Mouse (Mus musculus) liver, postnatal 0 days (tissue): ENCODE measurements at regions not wholly inside any gene's neighbourhood (a gene's known extent, or its start where the extent isn't known, plus 50 kb on each side); places are given as distances from the start of the nearest gene placed in this dataset.

ENCODE experiments used
- ATAC-seq: fragments of 200-750 bp; cut with Nextera tagmentation; 2 replicates; pipeline ENCODE4 v1.8.0; 2017; ENCODE audit warnings: mild to moderate bottlenecking, moderate library complexity
- DNase-seq: peaks from one replicate; pipeline ENCODE4 v3.0.0-alpha.2; 2016
- H3K27ac ChIP-seq: fragments of 300-500 bp; sonication (generic); 2 replicates; pipeline ENCODE4 v1.5.1; 2014; ENCODE audit warnings: antibody characterized with exemption, moderate library complexity, mild to moderate bottlenecking, low read depth
- H3K27me3 ChIP-seq: fragments of 300-500 bp; sonication (generic); 2 replicates; pipeline ENCODE4 v1.6.1; 2014; ENCODE audit warnings: low read length, control low read depth, mixed read lengths; ENCODE audit not compliant: insufficient read depth
- H3K36me3 ChIP-seq: fragments of 300-500 bp; sonication (generic); replicated peaks from 2 replicates; pipeline ENCODE4 v1.6.1; 2014; ENCODE audit warnings: mild to moderate bottlenecking, control low read depth, low read length, moderate library complexity, mixed read lengths; ENCODE audit not compliant: insufficient read depth
- H3K4me1 ChIP-seq: fragments of 300-500 bp; sonication (generic); 2 replicates; pipeline ENCODE4 v1.6.1; 2014; ENCODE audit warnings: antibody characterized with exemption, mild to moderate bottlenecking, control low read depth; ENCODE audit not compliant: insufficient read depth
- H3K4me2 ChIP-seq: fragments of 300-500 bp; sonication (generic); 2 replicates; pipeline ENCODE4 v1.6.1; 2014; ENCODE audit warnings: low read depth, mild to moderate bottlenecking, low read length, moderate library complexity, mixed read lengths
- H3K4me3 ChIP-seq: fragments of 300-500 bp; sonication (generic); 2 replicates; pipeline ENCODE4 v1.5.1; 2014; ENCODE audit warnings: low read depth, low read length
- H3K9ac ChIP-seq: fragments of 300-500 bp; sonication (generic); replicated peaks from 2 replicates; pipeline ENCODE4 v1.6.1; 2014; ENCODE audit warnings: mild to moderate bottlenecking, moderate library complexity
- H3K9me3 ChIP-seq: fragments of 300-500 bp; sonication (generic); 2 replicates; pipeline ENCODE4 v1.6.1; 2016; ENCODE audit warnings: mild to moderate bottlenecking, control low read depth, low read length, mixed read lengths
- CTCF ChIP-seq: sonication (generic); IDR thresholded peaks from 2 replicates; pipeline ENCODE4 v1.5.1; 2016; ENCODE audit warnings: antibody characterized with exemption, low read depth
- EP300 ChIP-seq: IDR thresholded peaks from 2 replicates; pipeline ENCODE4 v1.6.1; 2016; ENCODE audit warnings: antibody characterized with exemption, low read depth, mild to moderate bottlenecking
- WGBS: fragments of 180-500 bp; shearing (Covaris S2); extraction: QIAGEN DNeasy Blood & Tissue Kit; methylation state at CpG from one replicate; pipeline ENCODE4 v1.1.7; 2014; ENCODE audit not compliant: insufficient replicate concordance; 5-methylcytosine and 5-hydroxymethylcytosine counted together

GRCm38 (mm10) chr8:127908436-127908835 is 450.0 kb upstream of the Nrp1 start:
- Histone ChIP-seq H3K36me3 (no peaks in the 10 kb centered on the region), H3K4me1 (no peaks in the 10 kb centered on the region), H3K27ac (no peak overlapping the region), H3K9me3 (no peaks in the 10 kb centered on the region), H3K9ac (no peak overlapping the region), H3K27me3 (no peaks in the 10 kb centered on the region), H3K4me3 (no peak overlapping the region), H3K4me2 (no peak overlapping the region)
- no peak for TF ChIP-seq CTCF
- TF ChIP-seq EP300: no peak
- DNase-seq (peak; percentile 16), ATAC-seq (no peak)
- WGBS: 76% methylated on average over 5 of the region's 5 CpGs

GRCm38 (mm10) chr8:127909580-127909979 is 448.8 kb upstream of the Nrp1 start:
- Histone ChIP-seq H3K9ac (no peak overlapping the region), H3K27ac (no peak overlapping the region), H3K4me1 (no peaks in the 10 kb centered on the region), H3K4me2 (no peak overlapping the region), H3K9me3 (no peaks in the 10 kb centered on the region), H3K36me3 (no peaks in the 10 kb centered on the region), H3K4me3 (no peak overlapping the region), H3K27me3 (no peaks in the 10 kb centered on the region)
- no peak for DNase-seq
- TF ChIP-seq EP300: no peak
- no peak for TF ChIP-seq CTCF
- ATAC-seq: no peak
- 39% methylated on average over 2 of the region's 2 CpGs for WGBS

- no peak for DNase-seq
- Histone ChIP-seq H3K27ac (no peak overlapping the region), H3K4me1 (no peaks in the 10 kb centered on the region), H3K27me3 (no peaks in the 10 kb centered on the region), H3K9me3 (no peaks in the 10 kb centered on the region), H3K4me2 (no peak overlapping the region), H3K36me3 (no peaks in the 10 kb centered on the region), H3K4me3 (no peak overlapping the region), H3K9ac (no peak overlapping the region)
- 50% methylated on average over 3 of the region's 3 CpGs for WGBS
- TF ChIP-seq EP300 (no peak), CTCF (no peak)
- ATAC-seq: no peak
Observed at GRCm38 (mm10) chr8:127914086-127914485, 444.3 kb upstream of the Nrp1 start.

- Histone ChIP-seq H3K9me3 (no peaks in the 10 kb centered on the region), H3K36me3 (no peaks in the 10 kb centered on the region), H3K9ac (no peak overlapping the region), H3K4me3 (no peak overlapping the region), H3K4me2 (no peak overlapping the region), H3K27me3 (no peaks in the 10 kb centered on the region), H3K27ac (no peak overlapping the region), H3K4me1 (no peaks in the 10 kb centered on the region)
- ATAC-seq (no peak), DNase-seq (no peak)
- WGBS: 62% methylated on average over 2 of the region's 2 CpGs
- TF ChIP-seq CTCF (no peak), EP300 (no peak)
Observed at GRCm38 (mm10) chr8:127914914-127915313, 443.5 kb upstream of the Nrp1 start.

GRCm38 (mm10) chr8:127915591-127916028 is 442.8 kb upstream of the Nrp1 start:
- Histone ChIP-seq H3K4me3 (no peak overlapping the region), H3K9me3 (no peaks in the 10 kb centered on the region), H3K4me2 (no peak overlapping the region), H3K4me1 (no peaks in the 10 kb centered on the region), H3K27ac (no peak overlapping the region), H3K27me3 (no peaks in the 10 kb centered on the region), H3K9ac (no peak overlapping the region), H3K36me3 (no peaks in the 10 kb centered on the region)
- ATAC-seq (no peak), DNase-seq (no peak)
- 66% methylated on average over 2 of the region's 2 CpGs for WGBS
- TF ChIP-seq EP300 (no peak), CTCF (no peak)

GRCm38 (mm10) chr8:127921925-127922324 is 436.5 kb upstream of the Nrp1 start:
- Histone ChIP-seq H3K27ac (no peak overlapping the region), H3K4me2 (no peak overlapping the region), H3K27me3 (no peaks in the 10 kb centered on the region), H3K4me1 (no peaks in the 10 kb centered on the region), H3K9me3 (no peaks in the 10 kb centered on the region), H3K9ac (no peak overlapping the region), H3K36me3 (no peaks in the 10 kb centered on the region), H3K4me3 (no peak overlapping the region)
- no peak for TF ChIP-seq CTCF
- no peak for TF ChIP-seq EP300
- no peak for ATAC-seq
- WGBS: 62% methylated on average over 1 of the region's 1 CpGs
- no peak for DNase-seq

- no peaks in the 10 kb centered on the region for H3K36me3 ChIP-seq
- no peak overlapping the region for H3K27ac ChIP-seq
- no peak overlapping the region for H3K4me3 ChIP-seq
- H3K9me3 ChIP-seq: no peaks in the 10 kb centered on the region
- no peak overlapping the region for H3K9ac ChIP-seq
- no peak for ATAC-seq
- H3K27me3 ChIP-seq: no peaks in the 10 kb centered on the region
- no peak for DNase-seq
- 70% methylated on average over 4 of the region's 4 CpGs for WGBS
- no peak overlapping the region for H3K4me2 ChIP-seq
- H3K4me1 ChIP-seq: no peaks in the 10 kb centered on the region
- TF ChIP-seq EP300: no peak
- no peak for TF ChIP-seq CTCF
Observed at GRCm38 (mm10) chr8:127923321-127923720, 435.1 kb upstream of the Nrp1 start.
